Mouse (Mus musculus) hindbrain, postnatal 0 days (tissue): ENCODE data around the gene A730061H03Rik. TPM values are rescaled to one million over a fixed set of nuclear protein-coding genes. Genes with fewer than 3 reads are reported as not detected.

ENCODE experiments used
- ATAC-seq: fragments of 200-750 bp; cut with Nextera tagmentation; 2 replicates; pipeline ENCODE4 v1.8.0; 2017; ENCODE audit warnings: mild to moderate bottlenecking, moderate TSS enrichment, moderate library complexity
- DNase-seq: peaks from one replicate; pipeline ENCODE4 v3.0.0-alpha.2; 2015; ENCODE audit warnings: low spot score
- H3K27ac ChIP-seq: fragments of 300-500 bp; sonication (generic); 2 replicates; pipeline ENCODE4 v1.5.1; 2014; ENCODE audit warnings: mild to moderate bottlenecking
- H3K27me3 ChIP-seq: fragments of 300-500 bp; sonication (generic); 2 replicates; pipeline ENCODE4 v1.6.1; 2014; ENCODE audit warnings: low read length, mixed read lengths; ENCODE audit not compliant: insufficient read depth
- H3K36me3 ChIP-seq: fragments of 300-500 bp; sonication (generic); 2 replicates; pipeline ENCODE4 v1.6.1; 2014; ENCODE audit warnings: low read length, mixed read lengths; ENCODE audit not compliant: insufficient read depth
- H3K4me1 ChIP-seq: fragments of 300-500 bp; sonication (generic); 2 replicates; pipeline ENCODE4 v1.6.1; 2014; ENCODE audit warnings: antibody characterized with exemption, low read length, mixed read lengths; ENCODE audit not compliant: insufficient read depth
- H3K4me2 ChIP-seq: fragments of 300-500 bp; sonication (generic); 2 replicates; pipeline ENCODE4 v1.6.1; 2014; ENCODE audit warnings: low read depth, mild to moderate bottlenecking, low read length, moderate library complexity, mixed read lengths
- H3K4me3 ChIP-seq: fragments of 300-500 bp; sonication (generic); 2 replicates; pipeline ENCODE4 v1.5.1; 2014; ENCODE audit warnings: low read length
- H3K9ac ChIP-seq: fragments of 300-500 bp; sonication (generic); replicated peaks from 2 replicates; pipeline ENCODE4 v1.6.1; 2014; ENCODE audit warnings: mild to moderate bottlenecking, low read length, moderate library complexity, mixed read lengths
- H3K9me3 ChIP-seq: fragments of 300-500 bp; sonication (generic); 2 replicates; pipeline ENCODE4 v1.6.1; 2016; ENCODE audit warnings: low read length, mixed read lengths
- CTCF ChIP-seq: IDR thresholded peaks from 2 replicates; pipeline ENCODE4 v1.5.1; 2016; ENCODE audit warnings: antibody characterized with exemption, control low read depth, low read depth
- WGBS: fragments of 180-500 bp; shearing (Covaris S2); extraction: QIAGEN DNeasy Blood & Tissue Kit; methylation state at CpG from one replicate; pipeline ENCODE4 v1.1.7; 2014; 5-methylcytosine and 5-hydroxymethylcytosine counted together
- polyA plus RNA-seq: library from polyadenylated mRNA; unstranded; fragments of >200 nt; fragmentation: Nextera tagmentation; extraction: Ambion mirVana; gene quantifications from 2 replicates; pipeline ENCODE4 v1.2.1, GENCODE M21; 2015
- total RNA-seq: library from RNA; depleted of rRNA; stranded (reverse); fragments of >200 nt; gene quantifications from 2 replicates; pipeline ENCODE4 v1.2.3, GENCODE M21; 2014

The A730061H03Rik gene
- total and polyA plus RNA-seq, 2 experiments from 2014 or later = not detected

GRCm38 (mm10) chr14:55540067-55540786, 20.0 kb downstream of the A730061H03Rik start, which contains the start of gene Pck2:
TSS of gene Pck2 (plus strand) at chr14:55540266.
- ATAC-seq (peak; percentile 90), DNase-seq (peak; percentile 86)
- Histone ChIP-seq H3K9me3 (no peaks in the 10 kb centered on the region), H3K36me3 (peaks cover 8% of the 10 kb centered on the region), H3K4me2 (peak within 1 kb of the TSS; percentile 94), H3K27me3 (no peaks in the 10 kb centered on the region), H3K9ac (peak within 1 kb of the TSS; percentile 82), H3K27ac (peak within 1 kb of the TSS; percentile 94), H3K4me1 (peaks cover 8% of the 10 kb centered on the region), H3K4me3 (peak within 1 kb of the TSS; percentile 65)
- TF ChIP-seq CTCF = no peak
- WGBS = under 1% methylated on average over 32 of the region's 32 CpGs

GRCm38 (mm10) chr14:55536116-55536745, 24.0 kb downstream of the A730061H03Rik start:
- no peaks in the 10 kb centered on the region for H3K27me3 ChIP-seq
- no peak overlapping the region for H3K9ac ChIP-seq
- DNase-seq (peak; percentile 68), ATAC-seq (no peak)
- 60% methylated on average over 6 of the region's 6 CpGs for WGBS
- no peaks in the 10 kb centered on the region for H3K9me3 ChIP-seq
- no peak overlapping the region for H3K4me2 ChIP-seq
- H3K36me3 ChIP-seq = no peaks in the 10 kb centered on the region
- H3K4me3 ChIP-seq = no peak overlapping the region
- H3K4me1 ChIP-seq = peaks cover 3% of the 10 kb centered on the region
- H3K27ac ChIP-seq = no peak overlapping the region
- peak; percentile 83 for TF ChIP-seq CTCF

GRCm38 (mm10) chr14:55527940-55528339, 32.3 kb downstream of the A730061H03Rik start:
- H3K27ac ChIP-seq = no peak overlapping the region

GRCm38 (mm10) chr14:55526674-55527073, 33.5 kb downstream of the A730061H03Rik start:
- Histone ChIP-seq H3K36me3 (no peaks in the 10 kb centered on the region), H3K4me3 (no peak overlapping the region), H3K9ac (no peak overlapping the region), H3K4me2 (no peak overlapping the region), H3K9me3 (no peaks in the 10 kb centered on the region), H3K4me1 (no peaks in the 10 kb centered on the region), H3K27me3 (no peaks in the 10 kb centered on the region), H3K27ac (no peak overlapping the region)
- 86% methylated on average over 2 of the region's 2 CpGs for WGBS
- ATAC-seq = no peak
- no peak for TF ChIP-seq CTCF
- DNase-seq = no peak

More at GRCm38 (mm10) chr14:55527940-55528339, 32.3 kb downstream of the A730061H03Rik start:
- Histone ChIP-seq H3K4me3 (no peak overlapping the region), H3K4me1 (no peaks in the 10 kb centered on the region), H3K27me3 (no peaks in the 10 kb centered on the region), H3K9me3 (no peaks in the 10 kb centered on the region), H3K4me2 (no peak overlapping the region), H3K9ac (no peak overlapping the region), H3K36me3 (no peaks in the 10 kb centered on the region)
- TF ChIP-seq CTCF = peak; percentile 61
- peak; percentile 78 for DNase-seq
- ATAC-seq = no peak
- 17% methylated on average over 3 of the region's 3 CpGs for WGBS

- Histone ChIP-seq H3K36me3 (no peaks in the 10 kb centered on the region), H3K4me3 (no peak within 1 kb of the TSS), H3K27ac (no peak within 1 kb of the TSS), H3K27me3 (no peaks in the 10 kb centered on the region), H3K9me3 (no peaks in the 10 kb centered on the region), H3K4me1 (peaks cover 5% of the 10 kb centered on the region; the same call in 1 of the 2 replicates), H3K4me2 (no peak within 1 kb of the TSS), H3K9ac (no peak within 1 kb of the TSS)
- ATAC-seq = no peak
- DNase-seq = no peak
- 43% methylated on average over 8 of the region's 8 CpGs for WGBS
- no peak for TF ChIP-seq CTCF
These were observed 35.4 kb downstream of the A730061H03Rik start, which contains the start of gene Nrl for GRCm38 (mm10) chr14:55524785-55525184. TSS of gene Nrl (minus strand) at chr14:55524981.

GRCm38 (mm10) chr14:55524062-55524461, 36.1 kb downstream of the A730061H03Rik start:
- H3K4me2 ChIP-seq = no peak overlapping the region
- no peak overlapping the region for H3K27ac ChIP-seq
- H3K36me3 ChIP-seq = no peaks in the 10 kb centered on the region
- TF ChIP-seq CTCF = no peak
- DNase-seq (no peak), ATAC-seq (no peak)
- H3K4me1 ChIP-seq = peaks cover 12% of the 10 kb centered on the region; the same call in 1 of the 2 replicates
- no peak overlapping the region for H3K9ac ChIP-seq
- H3K9me3 ChIP-seq = no peaks in the 10 kb centered on the region
- H3K4me3 ChIP-seq = no peak overlapping the region
- WGBS = 42% methylated on average over 4 of the region's 4 CpGs
- H3K27me3 ChIP-seq = no peaks in the 10 kb centered on the region
